Mouse (Mus musculus): ENCODE data around the gene Cops3. TPM values are rescaled to one million over a fixed set of nuclear protein-coding genes. Genes with fewer than 3 reads are reported as not detected.
"Not testable (repeated sequence)": the region's sequence is repeated elsewhere in the genome, so short reads cannot be mapped to it uniquely, and the experiment has no call there.

Gene Cops3
- 100 to 1,000 TPM in 1 of 2 experiments, 10 to 100 TPM in 1; 95.7 to 102 TPM for polyA plus RNA-seq (2017; shearing (Covaris generic))

DNA sequence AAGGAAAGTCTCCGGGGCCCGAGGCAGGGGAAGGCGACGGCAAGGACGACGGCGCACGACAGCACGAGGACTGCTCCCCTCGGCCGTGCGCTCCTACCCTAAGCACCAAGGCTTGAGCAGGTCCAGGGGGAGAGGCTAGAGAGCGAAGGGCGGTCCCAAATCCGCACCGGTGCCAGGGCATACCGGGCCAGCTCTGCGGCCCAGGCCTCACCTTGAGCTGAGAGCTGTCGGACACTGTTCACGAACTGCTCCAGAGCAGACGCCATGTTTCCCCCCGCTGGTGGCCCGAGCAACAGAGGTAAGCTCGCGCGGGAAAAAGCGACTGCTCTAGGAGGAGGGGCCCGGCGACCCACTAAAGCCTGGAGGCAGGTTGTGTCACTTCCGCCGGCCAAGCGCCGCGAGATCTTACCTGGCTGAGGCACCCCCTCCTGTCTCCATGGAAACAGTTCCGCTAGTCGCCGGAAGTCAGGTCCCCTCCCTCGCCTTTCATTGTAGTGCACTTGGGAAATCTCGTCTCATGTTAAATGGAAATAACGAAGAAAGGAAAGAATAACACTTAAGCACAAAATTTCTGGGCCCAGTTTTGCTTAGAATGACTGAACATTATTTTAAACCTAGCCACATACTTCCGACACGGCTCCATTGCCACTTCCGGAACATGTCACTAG lies at the start of gene Cops3:
Cops3 (minus strand) TSS at position 380 of the 668 bp plus-strand sequence.
- ATAC-seq = peak; percentile 92

- no peak for ATAC-seq
Observed at GRCm38 (mm10) chr11:59888151-59888550, 48.5 kb upstream of the Cops3 start.

DNA sequence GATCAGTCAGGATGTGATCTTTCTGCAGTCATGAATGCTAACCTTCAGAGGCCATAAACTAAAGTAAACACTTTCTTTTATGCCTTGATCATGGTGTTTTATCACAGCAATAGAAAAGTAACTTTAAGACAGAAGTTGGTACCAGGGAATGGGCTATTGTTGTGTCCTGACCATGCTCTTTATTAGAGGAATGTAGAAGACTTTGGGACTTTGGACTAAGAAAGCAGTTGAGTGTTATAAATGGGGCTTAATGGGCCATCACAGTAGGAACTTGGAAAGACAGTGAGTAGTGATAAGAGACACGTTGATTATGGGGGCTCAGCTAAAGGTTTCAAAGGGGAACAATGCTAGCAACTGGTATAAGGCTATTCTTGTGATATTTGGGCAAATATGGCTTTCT lies 47.3 kb upstream of the Cops3 start:
- no peak for ATAC-seq

DNA sequence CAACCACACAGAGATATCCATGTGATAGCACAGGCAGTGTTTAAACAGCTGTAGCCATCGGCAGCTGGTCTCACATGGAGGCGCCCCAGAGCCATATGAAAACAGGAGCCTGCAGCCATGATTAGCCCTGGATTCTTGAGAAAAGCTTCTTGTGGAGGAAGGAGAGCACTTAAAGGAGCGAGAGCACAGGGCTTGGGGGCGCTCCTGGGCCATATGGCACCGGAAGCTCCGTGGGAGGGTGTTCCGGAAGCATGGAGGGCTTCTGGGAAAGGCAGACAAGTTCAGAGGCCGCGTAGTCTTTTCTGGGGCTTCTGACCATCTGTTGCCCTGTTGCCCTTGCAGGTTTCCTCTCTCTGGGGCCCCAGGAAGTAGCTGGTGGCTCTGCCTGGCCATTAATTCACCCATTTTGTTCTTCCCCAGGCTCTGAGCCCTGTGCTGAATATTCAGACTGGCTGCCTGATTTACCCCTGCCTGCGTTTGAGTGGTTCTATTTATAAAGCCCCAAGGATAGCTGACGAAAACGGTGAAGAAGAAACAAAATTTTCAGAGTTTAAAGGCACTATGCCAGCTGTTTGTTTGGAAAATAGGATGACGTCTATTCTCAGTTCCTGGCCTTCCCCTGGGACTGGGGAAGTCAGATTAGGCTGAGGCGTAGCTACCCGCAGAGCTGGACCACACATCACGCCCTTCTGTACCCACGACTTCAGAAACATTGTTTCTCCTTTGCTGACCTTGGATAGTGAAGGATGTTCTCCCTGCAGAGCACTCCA lies 45.8 kb upstream of the Cops3 start:
- ATAC-seq = no peak

DNA sequence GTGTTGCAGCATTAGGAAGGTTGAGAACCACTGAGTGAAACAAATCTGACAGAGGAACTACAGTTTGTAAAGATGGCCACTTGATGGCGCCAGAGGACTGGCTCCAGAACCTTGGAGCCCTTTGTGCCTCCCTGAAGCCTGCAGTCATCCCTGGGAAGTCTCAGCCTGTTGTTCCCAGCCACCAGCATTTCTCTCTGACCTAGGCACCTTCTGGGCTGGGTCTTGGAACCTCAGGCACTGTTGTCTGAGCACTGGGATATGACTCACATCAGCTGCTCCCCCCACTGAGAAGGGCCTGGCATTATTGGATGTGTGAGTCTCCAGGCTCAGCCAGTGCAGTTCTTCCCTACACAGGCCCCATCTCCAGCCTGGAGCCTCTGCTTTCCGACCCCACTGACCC lies 40.4 kb upstream of the Cops3 start:
- no peak for ATAC-seq

GRCm38 (mm10) chr11:59872124-59872523 lies 32.5 kb upstream of the Cops3 start:
- no peak for ATAC-seq

- ATAC-seq = no peak
Observed at GRCm38 (mm10) chr11:59864316-59864715, 24.7 kb upstream of the Cops3 start.

GRCm38 (mm10) chr11:59860467-59860866 lies 20.8 kb upstream of the Cops3 start:
- ATAC-seq = no peak

DNA sequence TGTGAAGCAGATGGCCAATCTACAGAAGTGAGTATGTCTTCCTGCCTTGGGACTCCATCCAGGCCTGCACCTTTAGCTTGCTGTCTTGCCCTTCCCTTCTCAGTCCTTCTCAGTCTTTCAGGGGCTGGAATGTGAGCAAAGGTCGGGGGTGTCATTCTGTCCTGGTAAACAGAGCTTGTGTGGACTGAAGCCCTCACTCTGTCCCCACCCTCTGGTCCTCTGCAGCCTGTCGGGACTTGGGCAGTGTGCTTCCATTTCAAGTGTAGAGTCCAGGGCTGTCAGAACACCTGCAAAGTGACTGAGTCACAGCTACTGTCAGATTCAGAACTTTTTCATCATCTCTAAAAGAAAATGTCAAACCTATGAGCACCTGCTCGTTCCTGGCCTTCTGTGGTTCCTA lies 13.2 kb upstream of the Cops3 start:
- no peak for ATAC-seq

GRCm38 (mm10) chr11:59847891-59848884 lies 8.6 kb upstream of the Cops3 start:
- peak; percentile 55 for ATAC-seq

DNA sequence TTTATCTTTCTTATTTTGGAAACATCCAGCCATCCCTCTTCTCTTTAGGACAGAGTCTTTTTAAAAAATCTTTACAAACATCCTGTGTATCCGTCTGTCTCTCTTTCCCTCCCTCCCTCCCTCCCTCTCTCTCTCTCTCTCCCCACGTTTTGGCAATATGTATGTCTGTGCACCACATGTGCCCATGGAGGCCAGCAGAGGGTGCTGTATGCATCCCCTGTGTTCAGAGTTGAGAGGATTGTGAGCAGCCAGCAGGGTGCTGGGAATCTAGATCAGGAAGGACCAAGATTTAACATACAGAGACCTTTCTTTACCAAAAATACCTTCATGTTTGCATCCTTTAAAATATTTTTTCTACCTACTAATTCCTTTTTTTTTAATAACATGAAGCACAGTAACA lies 7.5 kb upstream of the Cops3 start:
- peak; percentile 67 for ATAC-seq

GRCm38 (mm10) chr11:59846311-59846710 lies 6.7 kb upstream of the Cops3 start:
- ATAC-seq = no peak

DNA sequence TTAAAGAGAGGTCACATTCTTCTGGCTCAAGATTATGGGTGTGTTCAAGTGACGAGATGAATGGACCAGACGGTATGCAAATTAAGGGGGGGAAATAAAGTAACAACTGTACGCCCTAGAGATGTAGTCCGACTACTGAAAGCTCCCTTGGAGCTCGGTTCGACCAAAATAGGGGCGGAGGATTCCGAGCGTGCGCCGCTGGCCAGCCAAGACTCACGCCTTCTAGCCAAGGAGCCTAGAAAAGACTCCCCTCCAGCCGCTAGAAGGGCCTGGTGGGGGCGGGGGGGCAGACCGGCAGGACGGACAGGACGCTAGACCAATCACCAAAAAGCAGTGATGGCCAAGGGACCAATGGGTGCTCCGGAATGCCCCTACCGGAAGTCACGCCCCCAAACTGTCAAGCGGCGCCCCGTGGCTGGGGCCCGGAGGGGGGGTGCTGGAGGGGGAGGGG lies 605 bp downstream of the Cops3 start, which contains the start of gene Nt5m:
Nt5m (plus strand) TSS at position 440 of the 451 bp plus-strand sequence.
- ATAC-seq = peak; percentile 84

DNA sequence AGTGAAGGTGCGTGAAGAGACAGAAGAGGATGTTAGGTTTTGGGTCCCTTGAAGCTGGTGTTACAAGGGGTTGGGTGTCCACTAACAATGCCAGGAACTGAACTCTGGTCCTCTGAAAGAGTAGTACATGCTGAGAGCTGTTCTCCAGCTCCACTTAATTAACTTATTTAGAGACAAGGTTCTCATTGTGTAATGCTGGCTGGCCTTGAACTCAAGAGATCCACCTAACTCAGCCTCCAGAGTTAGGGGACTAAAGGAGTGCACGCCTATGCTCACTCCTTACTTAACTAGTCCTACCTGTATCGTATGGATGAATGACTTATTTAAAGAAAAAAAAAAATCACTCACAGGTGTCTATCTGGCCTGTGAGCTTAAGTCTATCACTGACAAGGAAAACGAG lies 1.2 kb downstream of the Cops3 start:
- ATAC-seq = no peak

DNA sequence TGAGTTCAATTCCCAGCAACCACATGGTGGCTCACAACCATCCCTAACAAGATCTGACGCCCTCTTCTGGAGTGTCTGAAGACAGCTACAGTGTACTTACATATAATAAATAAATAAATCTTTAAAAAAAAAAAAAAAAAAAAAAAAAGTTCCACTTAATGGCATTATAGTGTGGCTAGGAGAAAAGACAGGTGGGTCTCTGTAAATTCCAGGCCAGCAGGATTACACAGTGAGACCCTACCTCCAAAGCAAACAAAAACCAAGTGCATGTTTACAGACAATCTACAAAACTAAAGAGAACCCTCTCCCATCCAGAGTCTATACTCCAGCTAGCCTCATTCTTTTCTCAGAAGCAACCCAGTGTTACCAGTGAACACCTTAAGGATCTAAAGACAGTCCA lies 1.8 kb downstream of the Cops3 start:
- not testable (repeated sequence) for ATAC-seq

GRCm38 (mm10) chr11:59821625-59822024 lies 18.0 kb downstream of the Cops3 start:
- ATAC-seq = no peak

DNA sequence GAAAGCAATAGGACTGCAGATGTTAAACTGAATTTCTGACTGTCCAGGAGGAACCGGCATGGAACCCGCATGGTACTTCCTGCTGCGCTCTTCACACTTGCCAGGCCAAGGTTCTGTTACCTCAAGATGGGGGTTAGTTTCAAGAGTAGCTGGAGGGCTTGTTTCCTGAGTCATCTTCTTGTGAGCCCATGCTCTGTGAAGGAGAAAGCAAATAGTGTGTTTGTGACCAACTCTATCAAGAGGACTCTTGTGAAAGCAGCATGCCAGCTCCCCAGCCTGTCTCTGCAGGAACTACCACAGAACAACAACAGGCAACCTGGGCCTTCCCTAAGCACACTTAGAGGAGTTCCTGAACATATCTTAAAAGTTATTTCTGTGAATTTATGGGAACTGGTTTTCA lies 21.7 kb downstream of the Cops3 start:
- no peak for ATAC-seq

GRCm38 (mm10) chr11:59815482-59816065 lies 24.1 kb downstream of the Cops3 start:
- ATAC-seq = no peak

- ATAC-seq = no peak
Observed at GRCm38 (mm10) chr11:59814936-59815335, 24.7 kb downstream of the Cops3 start.

DNA sequence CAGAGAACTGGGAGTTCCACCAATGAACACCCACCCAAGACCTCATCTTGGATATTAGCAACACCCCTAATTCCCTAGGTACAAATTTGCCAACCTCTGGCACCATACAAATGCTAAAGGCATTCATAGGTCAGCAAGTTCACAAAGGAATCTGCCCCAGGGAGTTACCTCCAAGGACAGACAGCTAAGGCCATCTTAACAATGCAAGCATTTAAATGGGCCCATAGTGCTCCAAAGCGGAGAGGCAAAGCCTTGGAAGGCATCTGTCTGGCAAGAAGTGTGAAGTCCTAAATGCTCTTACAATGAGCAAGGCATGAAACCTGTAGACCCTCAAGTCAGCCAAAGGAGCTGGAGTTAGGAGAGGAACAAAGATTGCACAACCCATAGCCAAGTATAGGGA lies 25.3 kb downstream of the Cops3 start:
- ATAC-seq = no peak

DNA sequence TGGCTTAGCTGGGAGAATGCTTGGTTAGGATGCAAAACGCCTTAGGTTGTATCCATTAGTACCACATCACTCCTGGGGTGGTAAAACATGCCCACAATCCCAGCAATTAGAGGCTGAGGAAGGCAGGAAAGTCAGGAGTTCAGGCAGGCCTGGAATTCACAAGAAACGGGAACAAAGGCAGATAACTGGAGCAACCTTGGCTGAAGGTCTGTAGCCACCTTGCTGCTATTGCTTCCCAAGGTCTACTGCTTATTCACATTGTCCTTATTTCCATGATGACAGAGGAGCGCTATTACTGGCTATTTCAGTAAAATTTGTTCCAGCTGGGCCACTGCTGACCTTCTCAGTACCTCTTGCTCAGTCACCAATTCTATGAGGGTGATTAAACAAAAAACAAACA lies 26.4 kb downstream of the Cops3 start:
- ATAC-seq = no peak

DNA sequence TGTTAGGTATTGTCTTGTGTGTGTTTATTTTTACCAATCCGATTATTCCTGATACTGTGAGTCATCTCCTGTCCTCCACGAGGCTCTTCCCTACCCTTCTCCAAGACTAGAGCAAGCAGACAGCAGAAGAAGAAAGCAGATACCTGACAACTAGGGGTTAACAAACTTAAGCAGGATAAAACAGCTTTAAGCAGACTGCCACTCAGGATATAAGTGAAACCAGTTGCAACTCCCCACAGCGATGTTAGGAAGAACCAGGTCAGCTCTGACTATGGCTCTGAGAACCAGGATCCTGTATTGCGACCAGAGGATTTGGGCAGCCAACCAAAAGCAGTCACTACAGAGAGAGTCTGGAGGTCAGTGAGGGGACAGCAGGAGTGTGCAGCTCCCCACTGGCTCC lies 28.4 kb downstream of the Cops3 start:
- ATAC-seq = no peak

Measured in activated CD4-positive, CD25-positive, alpha-beta regulatory T cell, adult 4 months (primary cell).